Mouse (Mus musculus): Measurements from ENCODE around the gene Jsrp1.

- TF ChIP-seq CTCF (IDR thresholded peaks at IDR 0.05) = no peak
- TF ChIP-seq EP300 (IDR thresholded peaks at IDR 0.05) = no peak
Observed at GRCm38 (mm10) chr10:80793803-80794202, 19.5 kb downstream of the Jsrp1 start.
